Mouse (Mus musculus): ENCODE measurements around the gene Rpl9-ps1.

DNA sequence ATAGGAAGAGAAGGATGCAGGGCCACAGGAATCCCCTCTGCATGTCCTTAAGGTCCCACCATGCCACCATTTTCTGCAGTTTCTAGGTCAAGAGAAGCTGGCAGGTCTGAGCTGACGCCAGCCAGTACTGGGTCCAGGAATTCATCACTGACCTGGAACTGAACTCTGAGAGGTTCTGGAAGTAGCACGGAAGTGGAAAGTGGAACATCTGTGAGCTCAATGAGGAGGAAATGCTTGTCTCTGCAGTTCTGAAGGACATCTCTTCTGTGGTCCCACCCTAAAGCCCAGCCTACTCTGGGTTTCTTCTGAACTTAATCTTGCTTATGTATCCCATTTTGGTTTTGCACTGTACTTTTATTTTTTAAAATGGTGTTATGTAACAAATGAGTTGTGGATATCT, 14.4 kb downstream of the Rpl9-ps1 start:
- TF ChIP-seq GATA1 (IDR thresholded peaks at IDR 0.05; ENCODE audit: low read length) (no peak), TAL1 (IDR thresholded peaks at IDR 0.05; ENCODE audit: low read length) (no peak)
